In the genomic region with DNA sequence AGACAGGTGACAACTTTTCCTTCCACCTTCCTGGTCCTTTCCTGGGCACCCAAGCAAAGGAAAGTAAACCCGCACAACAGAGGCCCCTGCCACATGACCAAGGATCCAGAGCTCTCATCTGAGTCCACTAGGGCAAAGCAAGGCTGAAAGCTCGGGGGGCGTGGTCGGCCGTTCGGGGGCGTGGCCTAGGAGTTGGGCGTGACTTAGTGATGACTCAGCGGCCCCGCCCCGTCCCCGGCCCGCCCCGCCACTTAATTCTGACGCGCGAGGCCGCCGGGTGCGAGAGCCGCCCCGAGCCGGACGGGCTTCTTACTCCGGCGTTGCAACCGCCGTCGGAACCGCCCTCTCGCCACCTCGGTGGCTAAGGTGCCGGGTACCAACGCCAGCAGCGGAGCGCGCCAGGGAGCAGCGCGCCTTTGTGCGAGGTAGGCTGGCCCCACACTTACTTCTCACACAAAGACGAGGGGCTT, we compare ENCODE assay signal across 8 mouse cellular contexts.
DNase-seq lines count a peak whose midpoint lies in the region; ATAC-seq lines count a peak whose summit lies in the region.

No protein-coding gene starts in this region.

- peak overlapping the region; percentile 90 for H3K4me2 ChIP-seq in intestine, embryonic 15.5 days (replicated peaks)

- intact Hi-C loops in gastrocnemius, postnatal 36 days (cut with DNase I): no loop called here
- intact Hi-C loops in left cerebral cortex, postnatal 14 days (cut with DNase I): no loop called here

- WGBS in intestine, embryonic 15.5 days: under 1% methylated on average over 41 of the region's 41 CpGs

- H3K27me3 ChIP-seq in intestine, embryonic 15.5 days (replicated peaks): no peaks in the 10 kb centered on the region

- peak overlapping the region; percentile 79 for H3K27ac ChIP-seq in intestine, embryonic 15.5 days

- peak overlapping the region; percentile 96 for H3K4me3 ChIP-seq in intestine, embryonic 15.5 days (replicated peaks)

- peak; percentile 95 for ATAC-seq in intestine, embryonic 15.5 days
- peak; percentile 74 for ATAC-seq in megakaryocyte-erythroid progenitor cell, adult 5-6 weeks (replicated peaks; ENCODE audit: low FRiP score, low TSS enrichment, poor library complexity, severe bottlenecking)

- H3K4me1 ChIP-seq in intestine, embryonic 15.5 days (replicated peaks): peaks cover 17% of the 10 kb centered on the region

- peak overlapping the region; percentile 96 for H3K9ac ChIP-seq in intestine, embryonic 15.5 days

- DNase-seq in adrenal gland, adult 8-10 months: peak; percentile 89
- peak; percentile 96 for DNase-seq in embryo, embryonic 9.5 days (ENCODE audit: extremely low spot score)
- DNase-seq in gastrocnemius, postnatal 36 days: peak; percentile 93 to 94
- peak; percentile 90 to 91 for DNase-seq in left cerebral cortex, postnatal 14 days (ENCODE audit: low spot score in 2 of 2)
- peak; percentile 91 for DNase-seq in right cerebral cortex, postnatal 14 days
- DNase-seq in urinary bladder, postnatal 25 days (ENCODE audit: low spot score): peak; percentile 98

- H3K9me3 ChIP-seq in intestine, embryonic 15.5 days: no peaks in the 10 kb centered on the region

- H3K36me3 ChIP-seq in intestine, embryonic 15.5 days: no peaks in the 10 kb centered on the region

Comparison
In these comparisons a context has a peak if more than half of its experiments do, and no peak if none do; other contexts are left out.
1. Peak in every context shown above with its lines: DNase-seq, ATAC-seq, H3K4me3 ChIP-seq and H3K27ac ChIP-seq.